Mouse (Mus musculus): ENCODE data around the gene 4930426L09Rik.
A peak's percentile ranks its signal among the peaks of the same experiment; 100 is the strongest.

4930426L09Rik gene

DNA sequence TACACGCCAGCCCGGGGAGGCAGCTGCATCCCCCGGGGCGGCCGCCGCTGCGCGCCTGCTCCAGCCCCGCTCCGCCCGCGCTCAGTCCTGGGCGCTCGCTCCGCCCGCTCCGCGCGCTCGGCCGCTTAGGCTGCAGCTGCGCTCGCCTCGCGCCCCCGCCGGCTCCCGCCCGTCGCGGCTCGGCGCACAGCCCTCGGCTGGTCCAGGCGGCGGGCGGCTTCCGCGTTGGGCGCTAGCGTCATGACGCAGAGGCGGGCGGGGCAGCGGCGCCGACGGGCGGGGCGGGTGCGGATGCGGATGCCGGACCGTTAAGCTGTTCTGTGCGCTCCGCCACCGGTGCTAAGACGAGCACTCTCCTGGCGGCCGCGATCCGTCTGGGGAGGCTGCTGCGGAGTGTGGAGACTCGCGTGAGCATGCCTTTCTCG is at the start of gene 4930426L09Rik, which contains the start of gene Pip4k2a:
TSS of gene 4930426L09Rik (plus strand) at position 290 of the 425 bp plus-strand sequence.
TSS of gene Pip4k2a (minus strand) at position 73 of the 425 bp plus-strand sequence.
- ATAC-seq (ENCODE audit: insufficient number of reproducible peaks, low FRiP score, low TSS enrichment), result peak; percentile 89

DNA sequence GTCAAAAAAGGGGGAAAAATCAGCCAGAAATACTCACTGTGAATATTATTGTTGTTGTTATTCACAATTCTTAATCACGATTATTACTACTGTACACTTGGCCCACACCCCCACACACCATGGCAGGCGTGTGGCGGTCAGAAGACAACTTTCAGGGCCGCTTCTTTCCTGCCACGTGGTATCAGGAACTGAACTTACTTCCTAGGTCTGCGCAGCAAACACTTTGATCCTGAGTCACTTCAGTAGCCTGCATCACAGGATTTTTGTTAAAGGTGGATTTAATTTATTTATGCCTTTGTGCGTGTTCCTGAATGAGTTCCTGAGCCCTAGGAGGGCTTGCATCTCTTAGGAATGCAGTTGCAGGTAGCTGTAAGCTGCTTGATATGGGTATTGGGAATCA is 49.4 kb upstream of the 4930426L09Rik start:
- ATAC-seq (ENCODE audit: insufficient number of reproducible peaks, low FRiP score, low TSS enrichment), result no peak

- ATAC-seq (ENCODE audit: insufficient number of reproducible peaks, low FRiP score, low TSS enrichment), result no peak
Observed at GRCm38 (mm10) chr2:18950758-18951157, 47.4 kb upstream of the 4930426L09Rik start.

DNA sequence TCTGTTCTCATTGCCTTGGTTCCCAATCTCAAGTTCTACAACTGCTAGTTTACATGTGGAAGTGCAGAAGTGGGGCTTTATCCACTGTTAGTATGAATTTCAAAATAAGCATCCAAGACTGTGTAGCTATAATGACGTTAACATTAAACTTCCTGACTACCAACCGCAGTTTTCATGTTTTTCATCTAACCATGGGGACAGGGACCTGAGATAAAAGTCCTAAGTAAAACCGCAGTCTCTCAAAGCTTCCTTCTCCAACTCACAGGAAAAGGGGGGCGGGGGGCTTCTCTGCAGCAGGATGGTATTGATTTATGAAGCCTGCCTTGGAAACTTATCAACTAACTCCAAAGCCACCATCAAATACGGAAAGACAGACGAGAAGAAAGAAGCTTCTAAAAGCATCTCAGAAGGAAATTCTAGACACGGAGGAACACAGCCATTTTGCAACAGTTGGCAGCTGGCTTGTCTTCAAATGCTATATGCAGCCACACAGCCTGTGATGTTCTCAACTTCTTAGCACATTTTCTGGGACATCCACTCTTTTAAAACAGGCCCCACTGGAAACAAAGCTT is 46.0 kb upstream of the 4930426L09Rik start:
- ATAC-seq (ENCODE audit: insufficient number of reproducible peaks, low FRiP score, low TSS enrichment), result no peak

GRCm38 (mm10) chr2:18954422-18954821 is 43.7 kb upstream of the 4930426L09Rik start:
- ATAC-seq (ENCODE audit: insufficient number of reproducible peaks, low FRiP score, low TSS enrichment), result no peak

DNA sequence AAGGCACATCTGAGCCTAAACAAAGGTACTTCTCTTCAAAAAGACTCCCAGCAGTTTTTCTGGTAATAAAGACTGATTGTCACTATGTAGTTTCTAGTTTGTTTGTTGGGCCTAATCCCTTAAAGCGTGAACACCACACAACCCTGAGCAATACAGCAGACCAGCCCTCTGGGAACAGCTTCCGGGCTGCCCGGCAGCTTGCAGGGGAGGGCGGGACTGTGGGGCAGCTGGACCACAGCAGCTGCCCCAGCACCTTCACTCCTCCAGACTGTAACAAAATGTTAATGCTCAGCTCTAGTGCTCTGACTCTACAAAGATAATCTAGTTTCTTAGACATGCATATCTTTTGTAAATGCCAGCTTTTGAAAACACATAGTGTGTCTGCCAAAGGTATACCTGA is 43.1 kb upstream of the 4930426L09Rik start:
- no peak for ATAC-seq (ENCODE audit: insufficient number of reproducible peaks, low FRiP score, low TSS enrichment)

DNA sequence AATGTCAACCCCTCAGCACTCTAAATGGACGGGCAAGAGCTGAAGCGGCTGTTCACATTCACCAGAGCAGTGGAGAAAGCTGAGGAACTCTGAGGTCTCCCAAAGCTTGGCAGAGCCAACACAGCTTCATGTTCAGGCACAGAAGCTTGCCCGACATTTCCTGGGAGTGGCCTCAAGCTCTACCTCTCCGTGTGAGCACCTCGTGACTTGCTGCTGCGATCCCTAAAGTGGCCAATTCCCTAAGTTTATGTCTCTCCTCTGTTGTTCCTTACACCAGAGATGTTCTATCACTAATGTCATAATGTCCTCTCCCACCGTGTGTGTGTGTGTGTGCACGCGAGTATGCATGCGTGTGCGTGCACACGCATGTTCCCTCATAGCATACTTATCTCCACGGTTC is 42.5 kb upstream of the 4930426L09Rik start:
- ATAC-seq (ENCODE audit: insufficient number of reproducible peaks, low FRiP score, low TSS enrichment), result no peak

DNA sequence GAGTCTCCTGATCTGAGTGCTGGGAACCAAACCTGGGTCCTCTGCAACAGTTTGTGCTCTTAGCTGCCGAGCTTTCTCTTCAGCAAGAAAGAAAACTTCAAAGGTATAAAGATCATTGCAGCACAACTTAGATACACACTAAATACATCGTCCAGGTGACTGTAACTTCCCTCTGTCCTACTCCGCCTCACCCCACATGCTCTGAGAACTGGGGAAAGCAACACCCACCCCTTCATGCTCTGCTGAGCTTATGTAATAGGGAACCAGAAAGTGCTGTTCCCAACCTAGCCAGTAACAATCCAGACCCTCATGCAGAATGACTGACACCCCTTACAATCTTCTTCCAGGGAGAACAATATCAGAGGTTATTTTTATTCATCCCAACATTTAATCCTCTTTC is 41.7 kb upstream of the 4930426L09Rik start:
- no peak for ATAC-seq (ENCODE audit: insufficient number of reproducible peaks, low FRiP score, low TSS enrichment)

- no peak for ATAC-seq (ENCODE audit: insufficient number of reproducible peaks, low FRiP score, low TSS enrichment)
Observed at GRCm38 (mm10) chr2:18956945-18957344, 41.2 kb upstream of the 4930426L09Rik start.

- no peak for ATAC-seq (ENCODE audit: insufficient number of reproducible peaks, low FRiP score, low TSS enrichment)
Observed at GRCm38 (mm10) chr2:18957459-18957858, 40.7 kb upstream of the 4930426L09Rik start.

- ATAC-seq (ENCODE audit: insufficient number of reproducible peaks, low FRiP score, low TSS enrichment), result no peak
Observed at GRCm38 (mm10) chr2:18958044-18958443, 40.1 kb upstream of the 4930426L09Rik start.

GRCm38 (mm10) chr2:18958501-18958900 is 39.6 kb upstream of the 4930426L09Rik start:
- no peak for ATAC-seq (ENCODE audit: insufficient number of reproducible peaks, low FRiP score, low TSS enrichment)

- ATAC-seq (ENCODE audit: insufficient number of reproducible peaks, low FRiP score, low TSS enrichment), result no peak
Observed at GRCm38 (mm10) chr2:18959008-18959407, 39.1 kb upstream of the 4930426L09Rik start.

DNA sequence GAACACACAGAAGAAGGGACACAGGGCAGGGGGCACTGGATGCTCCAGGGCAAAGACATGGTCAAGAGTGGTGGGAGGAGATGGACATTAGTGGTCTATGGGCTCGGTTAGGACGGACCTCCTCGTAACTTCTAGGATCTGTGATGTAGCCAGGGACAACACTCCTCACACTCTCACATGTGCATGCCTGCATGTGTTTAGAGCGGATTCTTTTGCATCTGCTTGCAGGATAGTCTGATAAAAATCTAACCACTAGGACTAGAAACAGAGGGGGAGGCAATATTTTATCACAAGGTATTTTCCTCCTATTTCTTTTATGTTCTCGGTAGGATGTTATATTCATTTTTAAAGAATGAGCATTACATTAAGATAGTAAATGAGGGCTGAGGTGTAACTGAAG is 38.6 kb upstream of the 4930426L09Rik start:
- no peak for ATAC-seq (ENCODE audit: insufficient number of reproducible peaks, low FRiP score, low TSS enrichment)

DNA sequence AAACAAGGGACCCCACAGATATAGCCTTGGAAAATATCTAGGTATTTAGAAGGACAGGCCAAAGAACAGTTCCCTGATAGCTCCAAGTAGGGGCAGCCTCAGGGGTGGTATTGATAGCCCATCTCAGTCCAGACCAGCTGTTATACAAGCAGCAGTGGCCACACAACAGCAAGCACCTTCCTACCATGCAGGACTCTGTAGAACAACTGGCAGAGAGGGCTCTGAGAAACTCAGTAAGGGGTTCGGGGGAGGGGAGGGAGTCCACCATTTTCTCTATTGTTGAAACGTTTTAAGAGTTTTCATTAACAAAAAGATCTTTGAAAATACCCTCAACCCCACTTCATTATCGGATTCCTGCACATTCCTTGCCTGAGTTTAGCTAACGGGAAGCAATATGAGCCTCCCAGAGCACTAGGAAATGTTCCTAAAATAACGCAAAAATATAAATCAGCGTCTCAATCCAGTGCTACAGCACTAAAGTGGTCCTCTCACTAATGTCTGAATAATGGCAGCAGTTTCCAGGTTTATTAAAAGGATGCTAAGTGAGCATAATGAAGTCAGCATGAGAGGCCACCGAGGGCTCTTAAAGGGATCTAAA is 37.7 kb upstream of the 4930426L09Rik start:
- no peak for ATAC-seq (ENCODE audit: insufficient number of reproducible peaks, low FRiP score, low TSS enrichment)

DNA sequence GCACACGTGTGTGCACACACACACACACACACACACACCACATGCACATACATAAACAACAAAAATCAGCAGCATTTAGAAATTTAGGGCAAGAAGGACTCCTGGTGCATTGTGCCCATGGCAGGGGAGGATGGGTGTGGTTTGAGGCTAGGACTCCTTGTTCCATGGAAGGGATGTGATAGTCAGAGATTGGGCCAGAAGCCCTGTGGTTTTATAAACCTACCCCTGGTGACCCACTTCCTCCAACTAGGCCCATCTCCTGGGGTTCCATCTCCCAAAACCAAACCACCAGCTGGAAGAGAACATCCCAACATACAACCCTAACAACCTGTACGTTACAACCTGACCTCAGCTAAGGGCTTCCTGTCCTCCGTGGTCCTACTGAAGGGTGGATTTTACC is 35.6 kb upstream of the 4930426L09Rik start:
- ATAC-seq (ENCODE audit: insufficient number of reproducible peaks, low FRiP score, low TSS enrichment), result no peak

DNA sequence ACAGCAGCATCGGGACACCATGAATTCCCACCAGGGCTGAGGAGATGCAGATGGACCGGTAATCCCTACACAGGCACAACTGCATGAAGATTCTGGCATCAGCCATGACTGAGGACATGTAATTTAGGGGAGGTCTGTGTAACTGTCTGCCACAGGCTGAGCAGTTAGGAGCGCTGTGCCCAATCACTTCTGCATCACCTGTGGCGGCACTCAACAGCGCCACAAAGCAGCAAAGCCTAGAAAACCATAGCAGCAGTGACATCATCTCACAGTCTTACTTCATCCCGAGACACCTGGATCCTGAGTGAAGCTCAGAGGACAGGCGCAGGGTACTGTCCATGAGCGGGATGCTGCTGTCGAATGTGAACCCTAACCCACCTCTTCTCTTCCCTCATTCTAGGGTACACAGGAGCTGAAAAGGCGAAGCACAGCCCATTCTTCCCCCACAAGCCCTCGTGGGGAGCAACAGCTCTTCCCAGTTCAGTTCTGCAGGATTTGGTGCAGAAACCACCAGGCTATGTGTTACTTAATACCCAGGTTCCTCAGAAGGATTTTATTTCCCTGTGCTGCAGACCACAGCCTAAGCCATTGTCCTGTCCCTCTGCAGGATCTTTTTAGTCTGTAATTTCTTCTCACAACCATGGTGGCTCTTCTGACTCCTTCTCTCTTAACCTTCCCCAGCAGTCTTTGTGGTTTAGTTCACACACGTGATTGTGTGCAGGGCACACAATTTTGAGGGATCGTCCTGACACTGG is 34.7 kb upstream of the 4930426L09Rik start:
- ATAC-seq (ENCODE audit: insufficient number of reproducible peaks, low FRiP score, low TSS enrichment), result no peak

DNA sequence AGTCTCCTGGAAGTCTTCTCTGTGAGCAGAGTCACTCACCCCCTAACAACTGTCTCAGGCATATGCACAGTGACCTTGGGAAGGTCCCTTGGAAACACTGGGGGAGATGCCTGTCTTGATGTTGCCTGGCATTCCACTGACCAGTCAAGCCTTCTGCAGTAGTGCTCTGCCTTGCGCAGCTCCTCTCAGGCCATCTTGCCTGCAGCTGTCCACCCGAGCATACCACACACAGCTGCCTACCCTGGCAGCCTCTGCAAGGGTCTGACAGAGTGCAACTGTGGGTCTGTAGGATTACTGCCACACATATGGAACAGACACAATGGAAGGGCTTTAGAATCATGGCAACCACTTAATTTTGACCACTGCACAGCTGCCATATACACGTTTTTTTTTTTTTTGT is 33.0 kb upstream of the 4930426L09Rik start:
- ATAC-seq (ENCODE audit: insufficient number of reproducible peaks, low FRiP score, low TSS enrichment), result no peak

GRCm38 (mm10) chr2:18965950-18966349 is 32.2 kb upstream of the 4930426L09Rik start:
- no peak for ATAC-seq (ENCODE audit: insufficient number of reproducible peaks, low FRiP score, low TSS enrichment)

DNA sequence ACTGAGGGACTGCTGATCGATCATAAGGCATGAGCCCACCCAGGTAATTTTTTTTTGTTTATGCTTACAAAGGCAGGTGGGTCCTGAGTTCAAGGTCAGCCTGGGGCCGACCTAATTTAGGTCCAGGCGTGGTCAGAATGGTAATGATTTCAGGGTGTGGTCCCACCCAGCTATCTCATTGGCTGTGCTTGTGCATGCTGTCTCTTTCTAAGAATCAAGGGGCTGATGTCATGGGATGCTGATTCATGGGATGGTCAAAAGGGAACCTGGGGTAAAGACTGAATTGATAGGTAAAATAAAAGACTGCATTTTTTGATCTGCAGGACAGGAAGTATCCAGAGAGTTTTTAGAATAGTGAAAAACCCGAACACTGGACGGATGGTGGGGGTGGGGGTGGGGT is 31.6 kb upstream of the 4930426L09Rik start:
- ATAC-seq (ENCODE audit: insufficient number of reproducible peaks, low FRiP score, low TSS enrichment), result no peak

GRCm38 (mm10) chr2:18967451-18968063 is 30.6 kb upstream of the 4930426L09Rik start:
- ATAC-seq (ENCODE audit: insufficient number of reproducible peaks, low FRiP score, low TSS enrichment), result no peak
